Mouse (Mus musculus) E14TG2a.4 (cell line): ENCODE measurements around the gene Vmp1.

Experiments
- CTCF ChIP-seq: conservative IDR thresholded peaks from 2 replicates; pipeline ENCODE4 v1.5.1; 2014; ENCODE audit warnings: low read length
- NANOG ChIP-seq: IDR thresholded peaks from 2 replicates; pipeline ENCODE4 v1.6.1; 2014; ENCODE audit warnings: borderline replicate concordance, low read length, mixed read lengths
- POU5F1 ChIP-seq: IDR thresholded peaks from 2 replicates; pipeline ENCODE4 v1.6.1; 2014; ENCODE audit warnings: low read length, borderline replicate concordance

DNA sequence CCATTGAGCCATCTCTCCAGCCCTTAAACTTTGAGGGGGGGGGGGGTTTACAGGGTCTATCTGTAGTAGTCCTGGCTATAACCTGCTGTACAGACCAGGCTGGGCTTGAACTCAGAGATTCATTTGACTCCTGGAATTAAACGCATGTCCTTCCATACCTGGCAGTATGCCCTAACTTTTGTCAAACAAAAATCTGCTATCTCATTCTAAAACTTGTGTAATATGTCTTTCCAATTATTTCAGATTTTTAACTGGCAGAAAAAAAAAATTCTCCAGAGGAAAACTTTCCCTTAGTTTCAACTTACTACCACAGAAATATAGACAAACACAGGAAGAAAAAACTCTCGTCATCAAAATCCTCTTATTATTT is 143.2 kb downstream of the Vmp1 start:
- no peak for TF ChIP-seq CTCF
- no peak for TF ChIP-seq NANOG
- TF ChIP-seq POU5F1, result no peak
